Comparison of ENCODE assay signal across 15 mouse cellular contexts in genomic region chr1:39710604-39711003, GRCm38 (mm10). TPM values are rescaled to one million over a fixed set of nuclear protein-coding genes. Genes with fewer than 3 reads are reported as not detected.
DNase-seq lines count a peak whose midpoint lies in the region; ATAC-seq lines count a peak whose summit lies in the region.
"Had no signal": no experiment of that assay in that cellular context is flagged by ENCODE, and none has a peak within 500 bp of the region (broad histone marks: within the 10 kb centered on the region; RNA-seq: fewer than 3 reads in every experiment).

No protein-coding gene starts in this region.

- intact Hi-C loops in heart, postnatal 10 days (cut with DNase I): no loop called here

- peak; percentile 52 for DNase-seq in heart, adult 8-10 months (ENCODE audit: low spot score)
- DNase-seq in heart, postnatal 10 days: no peak
- DNase-seq in CD4-positive, CD25-positive, alpha-beta regulatory T cell, adult 2 months (ENCODE audit: low read depth, low spot score): peak; percentile 34
- peak; percentile 32 for DNase-seq in adrenal gland, postnatal 14 days
- no peak for DNase-seq in layer of hippocampus, adult 9-11 months
- no peak for DNase-seq in midbrain, embryonic 10.5 days (ENCODE audit: low spot score)
- DNase-seq: cerebellum, postnatal 25 days; gastrocnemius, postnatal 14 days; left cerebral cortex, postnatal 4 days; liver, postnatal 0 days; right cerebral cortex, postnatal 14 days; thymus, postnatal 4 days had no signal

- no peak overlapping the region for H3K9ac ChIP-seq in lung, embryonic 15.5 days
- H3K9ac ChIP-seq: embryonic facial prominence, embryonic 13.5 days; forebrain, embryonic 13.5 days; liver, postnatal 0 days had no signal

- H3K4me1 ChIP-seq in lung, embryonic 15.5 days: peaks cover 36% of the 10 kb centered on the region
- H3K4me1 ChIP-seq in midbrain, embryonic 10.5 days: no peaks in the 10 kb centered on the region; the same call in 1 of the 2 replicates

- H3K27ac ChIP-seq in lung, embryonic 15.5 days: peak overlapping the region; percentile 54; the same call in 1 of the 2 replicates
- H3K27ac ChIP-seq in midbrain, embryonic 10.5 days (replicated peaks): no peak overlapping the region
- H3K27ac ChIP-seq: embryonic facial prominence, embryonic 13.5 days; forebrain, embryonic 13.5 days had no signal

- ATAC-seq in lung, embryonic 15.5 days (ENCODE audit: borderline replicate concordance, extremely low read depth, low FRiP score, low TSS enrichment): no peak
- ATAC-seq: forebrain, embryonic 13.5 days; liver, postnatal 0 days had no signal

- H3K9me3 ChIP-seq in lung, embryonic 15.5 days: no peaks in the 10 kb centered on the region
- no peaks in the 10 kb centered on the region for H3K9me3 ChIP-seq in midbrain, embryonic 10.5 days (replicated peaks)
- H3K9me3 ChIP-seq: embryonic facial prominence, embryonic 13.5 days; forebrain, embryonic 13.5 days had no signal

- H3K27me3 ChIP-seq in lung, embryonic 15.5 days: no peaks in the 10 kb centered on the region
- H3K27me3 ChIP-seq in midbrain, embryonic 10.5 days (ENCODE audit: low read depth, poor library complexity, severe bottlenecking): no peaks in the 10 kb centered on the region
- H3K27me3 ChIP-seq: embryonic facial prominence, embryonic 13.5 days; forebrain, embryonic 13.5 days had no signal

- no peaks in the 10 kb centered on the region for H3K36me3 ChIP-seq in lung, embryonic 15.5 days
- H3K36me3 ChIP-seq in midbrain, embryonic 10.5 days: no peaks in the 10 kb centered on the region
- H3K36me3 ChIP-seq: embryonic facial prominence, embryonic 13.5 days had no signal

- WGBS in lung, embryonic 15.5 days: 71% methylated on average over 4 of the region's 4 CpGs
- 80% methylated on average over 4 of the region's 4 CpGs for WGBS in midbrain, embryonic 10.5 days

- no peak overlapping the region for H3K4me3 ChIP-seq in lung, embryonic 15.5 days
- no peak overlapping the region for H3K4me3 ChIP-seq in midbrain, embryonic 10.5 days
- H3K4me3 ChIP-seq: embryonic facial prominence, embryonic 13.5 days; forebrain, embryonic 13.5 days had no signal

- no peak overlapping the region for H3K4me2 ChIP-seq in lung, embryonic 15.5 days
- H3K4me2 ChIP-seq: embryonic facial prominence, embryonic 13.5 days; forebrain, embryonic 13.5 days had no signal

RNA-seq across cellular contexts. Expression of gene Rfx8, which starts 10.2 kb away (rescaled TPM):
- under 1 TPM; 0.16 to 0.23 (median 0.19) TPM for total RNA-seq in heart, adult 8-10 months (2022)
- under 1 TPM; 0.53 to 0.55 TPM for total RNA-seq in heart, postnatal 10 days (2021)
- 0.15 TPM in 1 of 2 replicates, not detected in the other for total RNA-seq in adrenal gland, postnatal 14 days (2021)
- 0.58 and 0.67 TPM in 2 replicates for polyA plus RNA-seq in lung, embryonic 15.5 days (2015; fragmentation: Nextera tagmentation; extraction: Ambion mirVana)
- polyA plus RNA-seq in midbrain, embryonic 10.5 days (2016; fragmentation: Nextera tagmentation; extraction: Ambion mirVana): 0.20 and 0.39 TPM in 2 replicates
- polyA plus RNA-seq: liver, postnatal 0 days had no signal

RNA-seq across cellular contexts. Expression of gene Creg2, which starts 59.3 kb away (rescaled TPM):
- under 1 TPM in 2 of 4 experiments, not detected in 2; 0.03 to 0.05 TPM for total RNA-seq in heart, adult 8-10 months (2022)
- not detected for total RNA-seq in heart, postnatal 10 days (2021)
- 0.04 and 0.86 TPM in 2 replicates for total RNA-seq in adrenal gland, postnatal 14 days (2021)
- 0.05 and 0.06 TPM in 2 replicates for polyA plus RNA-seq in lung, embryonic 15.5 days (2015; fragmentation: Nextera tagmentation; extraction: Ambion mirVana)
- 0.57 and 0.76 TPM in 2 replicates for polyA plus RNA-seq in midbrain, embryonic 10.5 days (2016; fragmentation: Nextera tagmentation; extraction: Ambion mirVana)
- polyA plus RNA-seq: liver, postnatal 0 days had no signal

Comparison
In these comparisons a context has a peak if more than half of its experiments do, and no peak if none do; other contexts are left out.
1. DNase-seq: peak in heart, adult 8-10 months (single experiment), CD4-positive, CD25-positive, alpha-beta regulatory T cell, adult 2 months (single experiment) and adrenal gland, postnatal 14 days (single experiment); none in heart, postnatal 10 days (0 of 2), layer of hippocampus, adult 9-11 months (single experiment) and midbrain, embryonic 10.5 days (single experiment).